Mouse (Mus musculus) layer of hippocampus, postnatal 36 days (tissue): ENCODE data around the gene Glrx5. TPM values are rescaled to one million over a fixed set of nuclear protein-coding genes. Genes with fewer than 3 reads are reported as not detected.

Experiments
- DNase-seq, 2 experiments: peaks; one replicate each; pipeline ENCODE4 v3.0.0; 2022
- total RNA-seq, 2 experiments: library from RNA; stranded (reverse); gene quantifications; 2 replicates each; pipeline ENCODE4 v1.2.3; 2021

Glrx5 gene
- total RNA-seq, 2 experiments from 2014 or later: 45.6 to 45.9 TPM

GRCm38 (mm10) chr12:105031081-105032058 lies 1.1 kb upstream of the Glrx5 start:
- DNase-seq: no peak

GRCm38 (mm10) chr12:105032832-105033775 lies 616 bp downstream of the Glrx5 start:
- DNase-seq: no peak

DNA sequence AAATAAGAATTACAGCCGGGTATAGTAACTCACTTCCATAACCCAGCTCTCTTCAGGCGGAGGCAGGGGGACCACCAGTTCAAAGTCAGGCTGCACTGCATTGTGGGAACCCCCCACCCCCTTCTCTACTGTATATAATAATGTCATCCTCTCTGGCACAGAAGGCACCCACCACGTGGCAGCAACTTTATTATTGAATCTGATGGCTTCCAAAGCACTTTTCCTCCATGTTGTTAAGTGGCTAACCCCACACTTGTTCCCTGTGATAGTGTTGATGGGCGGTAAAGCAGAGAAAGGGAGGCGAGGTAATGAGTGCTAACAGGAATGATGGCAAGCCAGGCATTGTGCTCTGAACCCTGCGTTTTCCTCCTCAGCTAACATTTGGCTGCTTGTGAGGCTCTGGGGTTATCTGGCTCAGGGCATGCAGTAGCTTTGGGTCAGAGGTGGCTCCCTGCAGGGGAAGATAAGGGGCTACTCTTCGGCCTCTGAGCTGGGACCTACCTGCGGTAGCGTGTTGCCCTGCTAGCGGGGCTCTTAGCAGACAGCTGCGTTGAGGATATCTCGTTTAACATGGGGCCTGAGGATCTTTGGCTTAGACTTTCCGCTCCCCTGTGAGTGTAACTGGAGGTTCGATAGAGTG lies 1.8 kb downstream of the Glrx5 start:
- no peak for DNase-seq

- DNase-seq: no peak
These were observed 5.7 kb downstream of the Glrx5 start for GRCm38 (mm10) chr12:105038211-105038610.

- DNase-seq: no peak
These were observed 6.4 kb downstream of the Glrx5 start for GRCm38 (mm10) chr12:105038918-105039317.

- no peak for DNase-seq
These were observed 7.2 kb downstream of the Glrx5 start for GRCm38 (mm10) chr12:105039578-105040289.

- no peak for DNase-seq
These were observed 8.5 kb downstream of the Glrx5 start for GRCm38 (mm10) chr12:105040950-105041349.

GRCm38 (mm10) chr12:105043081-105043480 lies 10.6 kb downstream of the Glrx5 start:
- DNase-seq: no peak

GRCm38 (mm10) chr12:105044775-105045174 lies 12.3 kb downstream of the Glrx5 start:
- no peak for DNase-seq

GRCm38 (mm10) chr12:105048301-105048863 lies 15.9 kb downstream of the Glrx5 start:
- no peak for DNase-seq

DNA sequence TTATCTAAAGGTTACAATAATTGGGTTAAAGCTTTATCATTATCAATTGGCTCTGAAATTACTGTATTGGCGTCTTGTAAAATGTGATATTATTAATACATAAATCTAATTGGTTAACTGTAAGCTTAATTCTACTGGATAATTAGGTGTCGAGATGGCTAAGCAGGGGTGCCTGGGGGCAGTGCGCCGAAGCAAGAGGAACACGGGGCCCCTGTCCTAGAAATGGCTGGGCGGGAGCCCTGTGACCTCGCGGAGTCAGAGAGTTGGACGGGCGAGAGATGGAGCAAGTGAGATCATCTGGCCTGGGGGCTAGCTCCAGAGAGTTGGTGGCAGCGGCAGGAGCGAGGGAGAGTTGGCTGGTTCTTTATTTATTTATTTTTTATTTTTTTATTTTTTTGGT lies 17.3 kb downstream of the Glrx5 start:
- no peak for DNase-seq

GRCm38 (mm10) chr12:105050898-105051297 lies 18.4 kb downstream of the Glrx5 start:
- DNase-seq: peak in 1 of 2 experiments; percentile 43

- DNase-seq: no peak
These were observed 21.6 kb downstream of the Glrx5 start for GRCm38 (mm10) chr12:105054041-105054440.

DNA sequence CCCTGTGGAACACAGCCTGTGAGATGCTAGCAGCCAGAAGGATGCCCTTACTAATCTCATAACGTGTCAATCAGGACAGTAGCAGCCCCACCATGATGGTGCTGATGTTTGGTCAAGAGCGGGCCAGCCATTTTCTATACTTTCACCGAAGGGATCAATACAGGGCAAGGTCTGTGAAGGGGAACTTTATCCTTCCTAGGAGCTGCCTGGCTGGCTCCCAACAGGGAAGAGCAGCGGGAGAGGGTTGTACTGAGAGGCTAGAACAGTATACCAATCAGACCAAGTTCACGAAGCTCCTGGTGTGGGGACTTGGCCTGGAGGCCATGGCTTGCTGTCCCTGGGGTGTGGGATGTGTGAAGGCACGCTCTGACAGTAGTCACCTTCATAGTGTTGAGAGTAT lies 22.8 kb downstream of the Glrx5 start:
- no peak for DNase-seq

DNA sequence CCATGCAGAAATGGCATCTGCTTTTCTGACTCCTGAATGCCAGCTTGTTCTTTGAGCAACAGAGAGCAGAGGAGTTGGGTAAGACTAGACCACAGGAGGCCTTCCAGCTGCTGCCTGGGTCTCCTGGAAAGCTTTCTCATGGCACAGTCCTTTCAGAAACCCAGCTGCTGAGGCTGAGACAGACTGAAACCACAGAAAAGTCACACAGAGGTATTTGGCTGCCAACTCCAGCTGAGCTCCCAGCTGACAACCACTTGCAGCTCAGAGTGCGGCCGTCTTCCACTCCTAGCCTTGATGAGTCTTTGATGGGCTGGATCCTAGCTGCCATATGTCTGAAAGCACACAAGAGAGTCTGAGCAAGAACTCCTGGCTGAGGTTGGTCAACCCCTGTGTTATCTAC lies 27.5 kb downstream of the Glrx5 start:
- DNase-seq: no peak

DNA sequence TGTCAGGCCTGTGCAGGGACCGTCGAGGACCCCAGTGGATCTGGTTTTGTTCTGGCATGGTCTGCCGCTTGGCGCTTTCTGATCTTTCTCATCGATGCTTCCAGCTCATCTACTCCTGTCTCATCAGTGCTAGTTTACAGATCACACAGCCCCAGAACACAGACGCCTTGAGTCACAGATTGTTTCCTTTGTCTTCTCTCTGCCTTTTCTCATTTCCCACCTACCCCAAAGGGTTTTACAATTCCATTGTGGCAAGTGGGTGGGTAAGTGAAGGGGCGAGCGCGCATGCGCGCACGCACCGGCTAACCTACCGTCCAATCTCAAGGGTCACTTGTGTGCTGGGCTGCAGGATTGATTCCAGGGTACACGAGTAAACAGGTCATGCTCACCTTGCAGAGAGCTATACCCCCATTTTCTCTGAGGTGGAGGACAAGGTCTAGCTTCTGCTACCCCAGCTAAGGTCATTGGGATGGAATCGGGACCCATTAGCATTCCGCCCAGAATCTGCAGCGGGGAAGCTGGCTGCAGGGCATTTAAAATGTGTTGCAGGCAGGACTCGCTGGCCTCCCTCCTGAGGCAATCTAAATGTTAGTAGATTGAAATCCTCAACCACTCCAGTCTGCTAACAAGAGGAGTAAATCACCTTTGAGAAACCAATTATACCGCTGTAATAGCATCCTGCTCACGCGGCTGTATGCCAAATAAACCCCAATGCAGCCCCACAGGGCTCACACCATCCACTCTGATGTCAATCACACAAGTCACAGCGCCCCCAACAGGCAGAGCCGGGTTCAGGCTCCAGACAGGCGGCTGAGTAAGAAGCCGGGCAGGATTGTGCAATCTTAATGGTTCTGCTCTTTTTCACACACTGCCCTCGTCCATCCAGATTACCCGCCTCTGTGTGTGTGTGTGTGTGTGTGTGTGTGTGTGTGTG lies 31.0 kb downstream of the Glrx5 start:
- DNase-seq: no peak

DNA sequence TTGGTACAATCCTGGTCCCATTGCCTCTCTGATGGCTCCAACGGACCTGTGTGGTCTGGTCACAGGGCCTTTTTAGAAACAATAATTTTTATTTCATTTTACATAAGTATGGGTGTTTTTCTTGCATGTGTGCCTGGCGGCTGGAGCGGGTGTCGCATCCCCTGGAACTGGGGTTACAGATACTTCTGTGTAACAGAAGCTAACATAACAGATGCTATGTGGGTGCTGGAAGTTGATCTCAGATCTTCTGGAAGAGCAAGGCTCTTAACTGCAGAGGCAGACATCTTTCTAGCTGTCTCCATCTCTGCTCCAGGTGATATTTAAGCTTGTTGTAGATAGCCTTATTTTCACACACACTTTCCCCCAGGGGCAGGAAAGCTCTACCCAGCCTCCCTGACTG lies 31.7 kb downstream of the Glrx5 start:
- DNase-seq: no peak

- DNase-seq: no peak
These were observed 32.6 kb downstream of the Glrx5 start for GRCm38 (mm10) chr12:105065119-105065518.

GRCm38 (mm10) chr12:105066523-105066922 lies 34.0 kb downstream of the Glrx5 start:
- DNase-seq: no peak

DNA sequence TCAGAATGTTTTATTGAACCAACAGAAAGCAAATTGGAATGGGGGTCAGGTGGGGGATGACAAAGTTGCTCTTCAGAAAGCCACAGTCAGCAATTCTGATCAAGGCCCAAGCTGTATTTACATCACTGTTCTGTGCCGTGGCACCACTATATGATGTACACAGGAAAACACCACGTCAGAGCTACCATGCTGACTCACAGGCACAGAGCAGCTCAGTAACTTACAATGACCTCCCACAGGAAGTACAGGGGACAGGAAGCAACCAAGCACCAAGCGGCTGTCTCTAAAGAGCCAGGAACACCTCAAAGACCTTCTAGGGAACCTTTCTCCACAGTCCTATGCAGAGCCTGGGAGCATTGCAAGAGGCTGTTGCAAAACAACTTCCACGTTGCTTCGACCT lies 36.4 kb downstream of the Glrx5 start:
- no peak for DNase-seq
